Mouse (Mus musculus) midbrain, embryonic 11.5 days (tissue): ENCODE data around the gene Gba. TPM values are rescaled to one million over a fixed set of nuclear protein-coding genes. Genes with fewer than 3 reads are reported as not detected.
A peak's percentile ranks its signal among the peaks of the same experiment; 100 is the strongest.

ENCODE experiments used
- ATAC-seq: fragments of 200-750 bp; cut with Nextera tagmentation; 2 replicates; pipeline ENCODE4 v1.8.0; 2017; ENCODE audit warnings: moderate TSS enrichment, moderate library complexity; ENCODE audit not compliant: low FRiP score
- DNase-seq: peaks from one replicate; pipeline ENCODE4 v3.0.0; 2015; ENCODE audit warnings: low spot score; ENCODE audit errors: missing footprints
- H3K27ac ChIP-seq: fragments of 300-500 bp; sonication (generic); 2 replicates; pipeline ENCODE4 v1.5.1; 2014; ENCODE audit warnings: low read depth, low read length
- H3K27me3 ChIP-seq: fragments of 300-500 bp; sonication (generic); 2 replicates; pipeline ENCODE4 v1.6.1; 2014; ENCODE audit warnings: mild to moderate bottlenecking, low read length, moderate library complexity, mixed read lengths; ENCODE audit not compliant: control insufficient read depth, insufficient read depth
- H3K36me3 ChIP-seq: fragments of 300-500 bp; sonication (generic); 2 replicates; pipeline ENCODE4 v1.6.1; 2014; ENCODE audit warnings: mild to moderate bottlenecking, low read length, moderate library complexity, mixed read lengths; ENCODE audit not compliant: control insufficient read depth, insufficient read depth
- H3K4me1 ChIP-seq: fragments of 300-500 bp; sonication (generic); 2 replicates; pipeline ENCODE4 v1.6.1; 2014; ENCODE audit warnings: low read length; ENCODE audit not compliant: control insufficient read depth, insufficient read depth
- H3K4me2 ChIP-seq: fragments of 300-500 bp; sonication (generic); 2 replicates; pipeline ENCODE4 v1.6.1; 2014; ENCODE audit warnings: mild to moderate bottlenecking, moderate library complexity
- H3K4me3 ChIP-seq: fragments of 300-500 bp; sonication (generic); 2 replicates; pipeline ENCODE4 v1.5.1; 2014; ENCODE audit warnings: low read depth, low read length
- H3K9ac ChIP-seq: fragments of 300-500 bp; sonication (generic); 2 replicates; pipeline ENCODE4 v1.6.1; 2014; ENCODE audit warnings: low read length
- H3K9me3 ChIP-seq: fragments of 300-500 bp; sonication (generic); 2 replicates; pipeline ENCODE4 v1.6.1; 2016; ENCODE audit warnings: low read length; ENCODE audit not compliant: control insufficient read depth
- WGBS: fragments of 180-500 bp; shearing (Covaris S2); extraction: QIAGEN DNeasy Blood & Tissue Kit; methylation state at CpG from one replicate; pipeline ENCODE4 v1.1.7; 2014; 5-methylcytosine and 5-hydroxymethylcytosine counted together
- polyA plus RNA-seq: library from polyadenylated mRNA; unstranded; fragments of >200 nt; fragmentation: Nextera tagmentation; extraction: Ambion mirVana; gene quantifications from 2 replicates; pipeline ENCODE4 v1.2.1, GENCODE M21; 2014

The Gba gene
- polyA plus RNA-seq, 1 experiment from 2014 or later: 41.4 TPM

DNA sequence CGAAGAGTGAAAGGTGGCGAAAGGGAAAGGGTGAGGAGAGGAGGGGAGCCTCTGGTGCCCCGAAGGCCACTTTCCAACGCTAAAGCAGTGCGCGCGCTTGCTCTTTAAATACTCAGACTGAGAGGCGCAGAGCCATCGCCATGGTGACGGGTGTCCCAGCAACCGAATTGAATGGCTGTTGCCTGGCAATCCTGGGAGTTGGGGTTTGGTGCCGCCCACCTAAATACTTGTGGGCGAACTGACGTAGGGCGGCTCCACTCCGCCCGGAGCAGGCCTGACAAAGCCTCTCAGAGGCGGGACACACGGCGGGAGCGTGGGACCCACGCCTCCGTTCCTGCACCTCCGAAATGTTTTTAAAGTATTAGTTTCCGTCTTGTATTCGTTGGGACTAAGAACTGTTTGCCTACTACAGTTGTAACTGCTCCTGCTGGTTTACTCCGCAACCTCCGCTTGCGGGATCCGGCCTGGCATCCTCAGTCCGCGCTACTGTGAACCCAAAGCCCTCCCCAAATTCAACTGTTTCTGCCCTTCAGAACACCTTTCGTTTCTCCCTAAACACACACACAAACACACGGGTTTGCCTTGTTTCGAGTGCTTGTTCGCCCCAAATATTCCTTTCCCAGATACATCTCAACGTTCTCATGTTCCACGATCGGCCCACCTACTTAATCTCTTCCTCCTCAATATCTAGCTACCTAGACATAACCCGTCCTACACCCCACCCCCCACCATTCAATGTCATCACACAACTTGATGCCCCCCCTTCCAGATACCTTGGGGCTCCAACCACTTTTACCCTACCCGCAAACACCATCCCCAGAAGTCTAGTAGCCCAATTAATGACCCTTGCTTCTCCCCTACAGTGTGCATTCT, 24.8 kb downstream of the Gba start:
- Histone ChIP-seq H3K27ac (peak overlapping the region; percentile 89), H3K36me3 (peaks cover 9% of the 10 kb centered on the region; the same call in 1 of the 2 replicates), H3K4me2 (peak overlapping the region; percentile 83), H3K4me3 (peak overlapping the region; percentile 63), H3K9me3 (no peaks in the 10 kb centered on the region), H3K27me3 (no peaks in the 10 kb centered on the region), H3K9ac (peak overlapping the region; percentile 93), H3K4me1 (peaks cover 40% of the 10 kb centered on the region)
- DNase-seq (peak; percentile 100), ATAC-seq (peak; percentile 76)
- 2% methylated on average over 41 of the region's 41 CpGs for WGBS

DNA sequence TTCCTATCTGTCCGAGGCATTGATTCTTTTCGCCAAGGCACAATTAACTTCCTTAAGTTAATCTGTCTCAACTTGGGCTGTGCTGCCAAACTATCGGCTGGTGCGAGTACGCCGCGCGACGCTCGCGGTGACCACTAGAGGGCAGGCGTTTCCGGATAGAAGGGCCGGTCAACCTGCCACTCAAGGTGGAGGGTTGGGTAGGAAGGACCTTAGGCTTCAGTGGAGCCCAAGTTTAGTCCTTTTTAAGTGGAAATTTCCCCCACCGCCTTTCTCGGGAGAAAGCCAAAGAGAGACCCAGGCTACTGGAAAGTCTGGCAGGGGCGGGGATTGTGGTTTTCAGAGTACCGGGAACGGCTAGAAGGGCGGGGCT, 25.4 kb downstream of the Gba start:
- Histone ChIP-seq H3K4me2 (peak overlapping the region; percentile 83), H3K4me3 (peak overlapping the region; percentile 63), H3K27ac (peak overlapping the region; percentile 88), H3K9ac (peak overlapping the region; percentile 93), H3K4me1 (peaks cover 33% of the 10 kb centered on the region), H3K9me3 (no peaks in the 10 kb centered on the region), H3K36me3 (peaks cover 4% of the 10 kb centered on the region; the same call in 1 of the 2 replicates), H3K27me3 (no peaks in the 10 kb centered on the region)
- ATAC-seq (peak; percentile 34; the same call in 1 of the 2 replicates), DNase-seq (peak; percentile 99)
- WGBS: under 1% methylated on average over 20 of the region's 20 CpGs

DNA sequence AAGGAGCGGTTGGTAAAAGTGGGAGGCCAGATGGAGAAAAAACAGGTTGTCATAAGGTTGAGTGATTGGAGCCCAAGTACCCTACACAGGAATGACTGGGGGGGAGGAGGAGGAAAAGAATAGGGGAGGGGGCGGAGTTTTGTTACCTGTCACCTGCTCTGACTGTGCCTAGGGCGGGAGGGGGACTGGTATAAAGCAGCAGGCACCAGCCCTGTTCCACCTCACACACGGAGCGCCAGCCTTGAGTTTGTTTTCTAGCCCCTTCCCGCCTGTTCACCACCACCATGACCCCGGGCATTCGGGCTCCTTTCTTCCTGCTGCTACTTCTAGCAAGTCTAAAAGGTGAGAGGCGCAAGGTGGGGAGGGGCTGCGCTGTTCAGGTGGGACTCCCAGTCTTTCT, 26.1 kb downstream of the Gba start, which contains the start of gene Muc1:
Gene Muc1, plus strand, starts transcription at position 222 of the 400 bp plus-strand sequence.
- H3K9ac ChIP-seq: peak within 1 kb of the TSS; percentile 93
- peak within 1 kb of the TSS; percentile 88 for H3K27ac ChIP-seq
- ATAC-seq (no peak), DNase-seq (no peak)
- no peaks in the 10 kb centered on the region for H3K9me3 ChIP-seq
- WGBS: 34% methylated on average over 10 of the region's 10 CpGs
- 0 out of 2 replicates have a peak, but pooled peaks cover 2% of the 10 kb centered on the region for H3K36me3 ChIP-seq
- peak within 1 kb of the TSS; percentile 63 for H3K4me3 ChIP-seq
- H3K4me1 ChIP-seq: peaks cover 27% of the 10 kb centered on the region
- H3K4me2 ChIP-seq: peak within 1 kb of the TSS; percentile 83
- no peaks in the 10 kb centered on the region for H3K27me3 ChIP-seq

DNA sequence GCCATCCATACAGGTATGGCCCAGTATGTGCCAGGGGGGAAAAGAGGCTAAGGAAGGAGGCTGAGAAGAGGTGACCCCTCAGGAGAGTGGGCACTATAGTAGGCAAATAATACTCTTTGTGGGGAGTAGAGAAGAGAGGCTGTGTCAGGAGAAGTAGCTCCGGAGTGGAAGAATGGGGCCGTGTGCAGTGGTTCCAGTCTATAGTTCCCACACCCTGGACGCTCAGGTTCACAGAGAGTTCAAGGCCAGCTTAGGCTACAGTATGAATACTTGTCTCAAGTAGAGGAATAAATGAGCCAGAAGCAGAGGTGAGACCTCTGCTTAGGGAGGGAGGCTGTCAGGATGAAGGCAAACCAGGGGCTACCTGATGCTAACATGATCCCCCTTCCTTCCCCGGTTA, 26.5 kb downstream of the Gba start:
- Histone ChIP-seq H3K9me3 (no peaks in the 10 kb centered on the region), H3K4me2 (no peak overlapping the region), H3K27me3 (no peaks in the 10 kb centered on the region), H3K27ac (no peak overlapping the region), H3K4me3 (no peak overlapping the region), H3K36me3 (no peaks in the 10 kb centered on the region), H3K4me1 (peaks cover 22% of the 10 kb centered on the region), H3K9ac (0 out of 2 replicates have a peak overlapping the region, but pooled peaks have one; percentile 21)
- no peak for DNase-seq
- ATAC-seq: no peak
- 73% methylated on average over 4 of the region's 4 CpGs for WGBS

DNA sequence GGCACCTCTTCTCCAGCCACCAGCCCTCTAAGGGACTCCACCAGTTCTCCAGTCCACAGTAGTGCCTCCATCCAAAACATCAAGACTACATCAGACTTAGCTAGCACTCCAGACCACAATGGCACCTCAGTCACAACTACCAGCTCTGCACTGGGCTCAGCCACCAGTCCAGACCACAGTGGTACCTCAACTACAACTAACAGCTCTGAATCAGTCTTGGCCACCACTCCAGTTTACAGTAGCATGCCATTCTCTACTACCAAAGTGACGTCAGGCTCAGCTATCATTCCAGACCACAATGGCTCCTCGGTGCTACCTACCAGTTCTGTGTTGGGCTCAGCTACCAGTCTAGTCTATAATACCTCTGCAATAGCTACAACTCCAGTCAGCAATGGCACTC, 27.8 kb downstream of the Gba start:
- H3K4me1 ChIP-seq: peaks cover 12% of the 10 kb centered on the region
- DNase-seq: no peak
- no peak overlapping the region for H3K4me2 ChIP-seq
- H3K36me3 ChIP-seq: no peaks in the 10 kb centered on the region
- ATAC-seq: no peak
- no peak overlapping the region for H3K27ac ChIP-seq
- H3K4me3 ChIP-seq: no peak overlapping the region
- H3K9me3 ChIP-seq: no peaks in the 10 kb centered on the region
- no peak overlapping the region for H3K9ac ChIP-seq
- no peaks in the 10 kb centered on the region for H3K27me3 ChIP-seq
- WGBS: 98% methylated on average over 2 of the region's 2 CpGs

DNA sequence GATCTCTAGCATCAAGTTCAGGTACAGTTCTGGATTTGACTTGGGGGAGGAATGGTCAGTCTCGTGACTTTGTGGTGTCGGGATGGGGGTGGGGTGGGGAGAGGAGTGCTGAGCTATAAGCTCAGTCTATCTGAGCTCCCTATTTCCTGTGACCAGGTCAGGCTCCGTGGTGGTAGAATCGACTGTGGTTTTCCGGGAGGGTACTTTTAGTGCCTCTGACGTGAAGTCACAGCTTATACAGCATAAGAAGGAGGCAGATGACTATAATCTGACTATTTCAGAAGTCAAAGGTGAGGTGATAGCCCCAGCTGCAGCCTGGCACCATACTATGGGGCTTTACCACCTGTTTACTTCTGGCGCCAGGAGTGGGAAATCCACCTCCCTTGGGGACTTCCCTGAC, 28.6 kb downstream of the Gba start:
- Histone ChIP-seq H3K36me3 (no peaks in the 10 kb centered on the region), H3K9me3 (no peaks in the 10 kb centered on the region), H3K4me2 (no peak overlapping the region), H3K9ac (no peak overlapping the region), H3K27ac (no peak overlapping the region), H3K27me3 (no peaks in the 10 kb centered on the region), H3K4me1 (peaks cover 12% of the 10 kb centered on the region), H3K4me3 (no peak overlapping the region)
- ATAC-seq: no peak
- no peak for DNase-seq
- 75% methylated on average over 7 of the region's 7 CpGs for WGBS

DNA sequence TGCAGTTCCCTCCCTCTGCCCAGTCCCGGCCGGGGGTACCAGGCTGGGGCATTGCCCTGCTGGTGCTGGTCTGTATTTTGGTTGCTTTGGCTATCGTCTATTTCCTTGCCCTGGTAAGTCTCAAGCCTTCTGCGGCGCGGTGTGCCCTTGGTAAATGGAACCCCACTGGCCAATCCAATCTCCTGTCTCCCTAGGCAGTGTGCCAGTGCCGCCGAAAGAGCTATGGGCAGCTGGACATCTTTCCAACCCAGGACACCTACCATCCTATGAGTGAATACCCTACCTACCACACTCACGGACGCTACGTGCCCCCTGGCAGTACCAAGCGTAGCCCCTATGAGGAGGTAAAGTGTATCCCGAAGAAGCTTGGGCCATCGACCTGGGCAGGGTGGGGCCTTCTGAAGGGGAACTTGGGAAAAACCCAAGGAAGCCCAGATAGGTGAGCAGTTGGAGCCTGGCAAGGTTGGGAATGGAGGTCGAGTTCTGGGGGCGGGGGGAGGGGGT, 29.1 kb downstream of the Gba start:
- no peak overlapping the region for H3K27ac ChIP-seq
- no peak for DNase-seq
- no peaks in the 10 kb centered on the region for H3K27me3 ChIP-seq
- H3K36me3 ChIP-seq: no peaks in the 10 kb centered on the region
- H3K4me1 ChIP-seq: peaks cover 12% of the 10 kb centered on the region
- ATAC-seq: no peak
- no peak overlapping the region for H3K4me2 ChIP-seq
- H3K9ac ChIP-seq: no peak overlapping the region
- no peaks in the 10 kb centered on the region for H3K9me3 ChIP-seq
- 82% methylated on average over 16 of the region's 16 CpGs for WGBS
- no peak overlapping the region for H3K4me3 ChIP-seq

DNA sequence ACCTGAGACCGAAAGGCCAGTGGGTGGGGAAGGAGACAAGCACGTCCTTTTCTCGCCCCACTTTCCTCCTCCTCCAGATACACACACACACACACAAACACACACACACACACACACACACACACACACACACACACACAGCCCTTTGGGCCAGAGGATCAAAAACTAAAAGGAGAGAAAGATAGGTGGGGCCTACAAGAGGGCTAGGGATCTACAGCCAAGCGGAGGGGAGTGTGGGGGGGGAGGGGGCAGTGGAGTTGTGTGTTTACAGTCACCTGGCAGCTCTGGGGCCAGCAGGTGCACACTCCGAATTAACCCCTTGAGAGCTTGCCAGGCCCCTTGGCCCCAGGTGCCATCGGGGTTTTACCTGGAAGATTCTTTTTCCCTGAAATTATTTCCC, 29.9 kb downstream of the Gba start:
- no peak for ATAC-seq
- Histone ChIP-seq H3K27me3 (no peaks in the 10 kb centered on the region), H3K4me2 (no peak overlapping the region), H3K9ac (no peak overlapping the region), H3K9me3 (no peaks in the 10 kb centered on the region), H3K4me3 (no peak overlapping the region), H3K27ac (no peak overlapping the region), H3K36me3 (no peaks in the 10 kb centered on the region), H3K4me1 (peaks cover 10% of the 10 kb centered on the region)
- 70% methylated on average over 6 of the region's 6 CpGs for WGBS
- no peak for DNase-seq

DNA sequence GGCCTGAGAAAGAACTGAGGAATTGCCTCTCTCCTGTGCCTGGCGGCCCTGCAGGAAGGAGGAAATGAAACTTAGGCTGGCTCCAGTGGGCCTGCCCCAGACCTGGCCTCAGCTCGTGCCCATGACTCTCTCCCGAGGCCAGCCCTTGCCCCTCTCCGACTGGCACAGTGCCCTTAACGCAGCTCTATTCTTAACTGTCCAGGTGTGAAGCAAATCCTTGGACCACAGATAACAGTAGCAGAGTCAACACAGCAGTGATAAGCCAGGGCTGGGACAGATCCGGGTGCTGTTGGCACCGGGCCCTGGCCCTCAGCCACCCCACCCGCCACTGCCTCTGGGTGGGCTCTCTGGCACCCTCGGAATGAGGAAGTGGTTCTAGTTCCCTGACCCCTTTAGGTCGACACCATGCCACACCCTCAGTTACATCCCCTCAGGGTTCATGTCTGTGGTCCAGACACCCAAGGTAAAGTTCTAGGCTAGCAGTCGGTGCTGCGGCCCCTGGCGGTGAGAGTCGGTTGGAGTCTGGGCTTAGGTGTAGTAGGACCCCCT, 30.9 kb downstream of the Gba start:
- H3K36me3 ChIP-seq: no peaks in the 10 kb centered on the region; the same call in 1 of the 2 replicates
- ATAC-seq: no peak

More for the DNA sequence above, 30.9 kb downstream of the Gba start:
- DNase-seq: peak; percentile 53
- Histone ChIP-seq H3K4me2 (no peak overlapping the region), H3K9me3 (no peaks in the 10 kb centered on the region), H3K9ac (no peak overlapping the region), H3K27me3 (no peaks in the 10 kb centered on the region), H3K4me3 (no peak overlapping the region), H3K4me1 (peaks cover 4% of the 10 kb centered on the region), H3K27ac (no peak overlapping the region)
- 90% methylated on average over 14 of the region's 14 CpGs for WGBS
